Mouse (Mus musculus) natural killer cell, adult 2 months (primary cell): ENCODE data around the gene Ttc1.
A peak's percentile ranks its signal among the peaks of the same experiment; 100 is the strongest.

ENCODE experiments used
- DNase-seq, 2 experiments: peaks; one replicate each; pipeline ENCODE4 v3.0.0; 2022; ENCODE audit warnings: low spot score in 2 of 2

The Ttc1 gene

DNA sequence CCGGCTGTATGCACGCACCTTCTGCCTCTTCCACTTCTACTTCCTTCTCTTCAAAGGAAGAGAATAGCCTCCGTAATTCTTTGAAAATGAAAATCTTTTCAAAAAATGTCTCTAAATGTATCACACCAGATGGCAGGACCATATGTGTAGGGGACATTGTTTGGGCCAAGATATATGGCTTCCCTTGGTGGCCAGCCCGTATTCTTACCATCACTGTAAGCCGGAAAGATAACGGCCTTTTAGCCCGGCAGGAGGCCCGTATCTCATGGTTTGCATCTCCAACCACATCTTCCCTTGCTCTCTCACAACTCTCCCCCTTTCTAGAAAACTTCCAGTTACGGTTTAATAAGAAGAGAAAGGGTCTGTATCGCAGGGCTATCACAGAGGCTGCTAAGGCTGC lies 42.1 kb downstream of the Ttc1 start:
- DNase-seq = no peak

DNA sequence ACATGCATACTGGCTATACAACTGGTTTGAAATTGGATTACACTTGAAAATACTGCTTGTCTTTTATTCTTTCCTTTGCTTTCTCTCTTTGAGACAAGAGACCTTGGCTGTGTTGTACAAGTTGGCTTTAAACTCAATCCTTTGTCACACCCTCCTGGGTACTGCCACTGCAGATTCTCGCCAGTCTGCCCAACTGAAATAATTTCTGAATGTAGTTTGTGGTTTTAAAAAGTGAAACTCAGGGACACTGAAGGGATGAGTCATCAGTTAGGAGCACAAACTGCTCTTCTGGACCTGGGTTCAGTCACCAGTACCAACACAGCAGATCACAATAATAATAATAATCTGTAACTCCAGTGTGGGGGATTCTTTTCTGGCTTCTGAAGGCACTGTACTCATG lies 44.3 kb downstream of the Ttc1 start:
- no peak for DNase-seq

DNA sequence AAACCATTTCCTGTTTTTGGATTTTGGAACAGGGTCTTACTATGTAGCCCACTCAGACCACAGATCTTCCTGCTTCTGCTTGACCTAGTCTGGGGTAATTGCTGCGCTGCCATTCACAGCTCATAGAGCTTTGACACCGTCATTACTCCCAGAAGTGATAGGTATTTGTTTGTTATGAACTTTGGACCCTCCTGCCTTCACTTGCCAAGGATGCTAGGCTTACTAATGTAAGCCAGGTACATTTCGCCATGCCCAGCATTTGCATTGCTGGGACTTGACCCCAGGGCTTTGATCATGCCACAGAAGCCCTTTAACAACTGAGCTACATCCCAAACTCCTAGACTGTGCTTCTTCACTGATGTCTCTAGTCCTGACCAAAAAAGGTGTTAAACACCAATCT lies 47.5 kb downstream of the Ttc1 start:
- DNase-seq = no peak

DNA sequence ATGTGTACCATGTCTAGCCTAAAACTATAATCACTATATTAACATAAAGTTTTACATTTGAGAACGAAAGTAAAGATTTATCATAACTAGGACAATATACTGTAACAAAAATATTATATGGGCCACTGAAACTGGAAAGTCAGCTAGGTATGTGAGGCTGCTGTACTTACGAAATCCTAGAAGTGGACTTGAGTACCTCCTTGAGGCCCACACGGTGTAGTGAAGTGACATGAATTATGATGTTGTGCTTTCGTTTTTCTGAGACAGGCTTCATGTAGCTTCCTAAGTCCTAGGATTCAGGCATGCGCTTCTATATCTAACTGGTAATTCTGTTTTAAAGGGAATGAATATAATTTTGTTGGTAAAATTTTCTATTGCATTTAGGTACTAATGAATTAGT lies 49.2 kb downstream of the Ttc1 start:
- DNase-seq = no peak

DNA sequence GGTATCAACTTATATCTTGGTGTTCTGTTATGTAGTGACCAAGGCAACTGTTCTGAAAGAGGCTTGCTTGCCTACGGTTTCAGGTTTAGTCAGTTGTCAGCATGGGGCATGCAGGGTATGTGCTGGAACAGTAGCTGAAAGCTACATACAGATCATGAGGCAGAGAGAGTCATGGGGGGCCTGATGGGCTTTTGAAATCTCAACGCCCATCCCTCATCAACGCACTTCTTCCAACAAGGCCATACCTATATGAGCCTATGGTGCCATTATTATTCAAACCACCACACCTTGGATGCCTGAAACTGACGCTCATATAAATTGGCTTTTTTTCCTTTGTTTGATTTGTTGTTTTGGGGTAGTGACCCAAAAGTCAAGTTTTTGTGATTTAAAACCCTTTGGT lies 51.2 kb downstream of the Ttc1 start:
- DNase-seq = no peak

DNA sequence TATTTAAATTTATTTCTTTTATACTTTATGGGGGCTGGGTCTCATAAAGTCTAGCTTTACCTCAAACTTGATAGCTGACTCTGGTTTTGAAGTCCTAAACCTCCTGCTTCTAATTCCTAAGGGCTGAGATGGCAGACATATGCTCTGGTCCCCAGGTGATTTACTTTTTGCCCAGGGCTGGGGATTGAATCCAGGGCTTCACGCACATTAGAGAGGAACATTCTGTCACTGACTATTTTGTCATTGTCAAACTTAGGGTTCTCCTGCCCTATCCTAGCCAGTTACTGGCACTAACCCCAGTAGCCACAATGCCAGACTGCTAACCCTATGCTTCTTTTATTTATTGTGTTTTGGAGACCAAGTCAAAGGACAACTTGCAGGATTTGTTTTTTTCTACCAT lies 59.0 kb downstream of the Ttc1 start:
- no peak for DNase-seq

DNA sequence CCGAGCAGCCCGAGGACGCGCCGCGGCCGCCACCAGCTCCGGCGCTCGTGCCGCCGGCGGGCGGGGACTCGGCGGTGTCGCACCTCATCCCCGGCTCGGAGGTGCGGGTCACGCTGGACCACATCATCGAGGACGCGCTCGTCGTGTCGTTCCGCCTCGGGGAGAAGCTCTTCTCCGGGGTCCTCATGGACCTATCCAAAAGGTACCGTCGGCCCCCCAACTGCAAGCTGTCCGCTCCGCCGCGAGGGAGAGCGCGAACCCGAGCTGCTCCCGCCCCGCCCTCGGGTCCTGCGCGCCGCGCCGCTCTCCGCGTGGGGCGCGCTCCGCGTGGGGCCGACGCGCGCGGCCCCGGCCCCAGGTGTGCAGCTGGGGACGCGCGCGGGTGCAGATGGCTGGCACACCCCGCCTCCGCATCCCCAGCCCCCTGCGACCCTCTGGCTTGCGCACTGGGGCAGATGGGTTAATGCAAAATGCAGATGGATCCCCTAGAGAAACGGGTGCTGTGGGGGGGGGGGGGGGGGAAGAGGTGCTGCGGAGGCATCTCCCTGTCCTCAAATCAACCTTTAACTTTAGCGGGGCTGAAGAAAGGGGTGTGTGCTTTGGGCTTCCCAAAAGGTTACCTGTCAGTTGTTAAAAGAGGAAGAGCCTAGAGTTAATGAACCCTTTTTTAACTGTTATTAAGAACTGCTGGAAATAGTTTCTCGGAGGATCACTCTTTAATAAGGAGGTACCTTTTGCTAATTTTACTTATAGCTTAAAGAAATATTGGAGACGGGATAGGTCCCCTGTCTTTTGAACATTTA lies 65.2 kb downstream of the Ttc1 start:
- DNase-seq = peak; percentile 36 to 38

DNA sequence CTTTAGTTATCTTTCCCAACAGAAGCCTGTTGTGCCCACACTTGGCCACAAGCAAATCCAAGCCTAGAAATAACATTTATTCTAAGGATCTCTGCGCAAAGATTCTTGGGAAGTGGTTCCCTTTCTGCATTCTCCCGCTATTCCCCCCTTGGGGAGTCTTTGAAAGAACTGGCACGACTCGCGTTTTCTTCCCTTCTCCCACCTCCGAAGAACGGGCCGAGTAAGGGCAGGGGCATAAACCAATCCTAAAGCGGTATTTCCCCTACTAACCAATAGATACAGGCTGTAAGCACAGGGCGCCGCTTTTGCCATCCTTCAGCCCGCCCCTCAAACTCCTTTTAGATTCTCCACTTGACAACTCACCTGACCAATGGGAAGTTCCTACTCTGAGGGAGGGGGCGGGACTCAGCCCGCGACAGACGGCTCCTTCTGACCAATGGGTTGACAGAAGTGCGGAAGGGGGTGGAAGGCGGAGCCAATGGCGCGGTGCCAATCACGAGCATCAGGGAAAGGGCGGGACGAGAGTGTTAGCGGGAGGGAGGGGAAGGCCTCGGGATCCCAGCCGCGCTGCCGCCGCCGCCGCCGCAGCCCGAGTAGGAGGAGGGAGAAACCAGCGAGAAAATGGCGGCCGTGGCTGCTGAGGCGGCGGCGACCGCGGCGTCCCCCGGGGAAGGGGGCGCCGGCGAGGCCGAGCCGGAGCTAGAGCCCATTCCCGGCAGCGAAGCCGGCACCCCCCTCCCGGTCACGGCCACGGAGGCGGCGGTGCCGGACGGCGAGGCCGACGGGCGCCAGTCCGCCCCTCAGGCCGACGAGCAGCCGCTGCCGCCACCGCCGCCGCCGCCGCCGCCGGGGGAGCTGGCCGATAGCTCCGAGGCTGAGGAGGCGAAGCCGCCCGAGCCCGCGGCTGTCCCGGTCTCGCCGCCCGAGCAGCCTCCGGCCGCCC lies 66.1 kb downstream of the Ttc1 start, which contains the start of gene Pwwp2a:
Pwwp2a (plus strand) TSS at position 527 of the 943 bp plus-strand sequence.
- DNase-seq = peak; percentile 98
